Mouse (Mus musculus): ENCODE measurements at regions not wholly inside any gene's neighbourhood (a gene's known extent, or its start where the extent isn't known, plus 50 kb on each side); places are given as distances from the start of the nearest gene placed in this dataset.

GRCm38 (mm10) chrX:122021749-122022148 lies 375.5 kb downstream of the Nap1l3 start:
- DNase-seq = peak in 1 of 2 experiments; percentile 1

All from cerebellum, postnatal 14 days (tissue).